Mouse (Mus musculus): ENCODE measurements around the gene Per1. TPM values are rescaled to one million over a fixed set of nuclear protein-coding genes. Genes with fewer than 3 reads are reported as not detected.

Gene Per1
- total RNA-seq (2021) = 10 to 100 TPM; 78.2 to 92.8 TPM

DNA sequence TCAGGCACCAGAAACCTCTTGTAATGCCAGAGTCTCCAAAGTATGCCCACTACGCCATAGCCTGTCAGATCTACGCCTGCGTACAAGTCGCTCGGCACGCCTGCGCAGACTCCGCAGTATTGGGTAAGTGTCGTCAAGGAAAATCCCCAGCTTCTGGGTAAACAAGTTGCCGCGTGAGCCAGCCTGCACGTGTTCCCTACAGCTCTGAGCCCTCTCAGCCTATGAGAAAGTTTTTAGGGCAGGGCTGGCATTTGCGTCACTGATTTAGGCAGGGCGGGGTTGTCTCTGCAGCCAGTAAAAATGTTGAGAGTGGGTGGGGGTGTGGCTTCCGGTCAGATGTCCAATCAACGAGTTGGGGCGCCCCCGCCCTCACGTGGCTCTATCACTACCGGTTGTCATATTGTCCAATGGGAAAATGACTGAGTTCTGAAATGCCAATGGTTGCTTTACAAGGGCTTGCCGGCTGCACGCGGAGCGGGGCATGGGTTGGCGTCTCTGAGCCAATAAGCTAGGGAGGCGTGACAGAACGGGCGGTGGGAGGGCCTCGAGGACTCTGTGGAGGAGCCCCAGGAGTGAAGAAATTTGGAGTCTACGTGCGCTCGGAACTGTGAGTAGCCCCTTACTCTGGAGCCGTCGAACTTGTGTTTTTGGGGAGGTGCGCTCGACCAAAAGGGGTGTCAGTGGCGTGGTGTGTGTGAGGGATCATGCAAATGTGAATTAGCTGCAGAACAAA lies at the start of gene Per1:
Per1 (plus strand) TSS at position 521 of the 733 bp plus-strand sequence.
- peak; percentile 100 for DNase-seq

DNA sequence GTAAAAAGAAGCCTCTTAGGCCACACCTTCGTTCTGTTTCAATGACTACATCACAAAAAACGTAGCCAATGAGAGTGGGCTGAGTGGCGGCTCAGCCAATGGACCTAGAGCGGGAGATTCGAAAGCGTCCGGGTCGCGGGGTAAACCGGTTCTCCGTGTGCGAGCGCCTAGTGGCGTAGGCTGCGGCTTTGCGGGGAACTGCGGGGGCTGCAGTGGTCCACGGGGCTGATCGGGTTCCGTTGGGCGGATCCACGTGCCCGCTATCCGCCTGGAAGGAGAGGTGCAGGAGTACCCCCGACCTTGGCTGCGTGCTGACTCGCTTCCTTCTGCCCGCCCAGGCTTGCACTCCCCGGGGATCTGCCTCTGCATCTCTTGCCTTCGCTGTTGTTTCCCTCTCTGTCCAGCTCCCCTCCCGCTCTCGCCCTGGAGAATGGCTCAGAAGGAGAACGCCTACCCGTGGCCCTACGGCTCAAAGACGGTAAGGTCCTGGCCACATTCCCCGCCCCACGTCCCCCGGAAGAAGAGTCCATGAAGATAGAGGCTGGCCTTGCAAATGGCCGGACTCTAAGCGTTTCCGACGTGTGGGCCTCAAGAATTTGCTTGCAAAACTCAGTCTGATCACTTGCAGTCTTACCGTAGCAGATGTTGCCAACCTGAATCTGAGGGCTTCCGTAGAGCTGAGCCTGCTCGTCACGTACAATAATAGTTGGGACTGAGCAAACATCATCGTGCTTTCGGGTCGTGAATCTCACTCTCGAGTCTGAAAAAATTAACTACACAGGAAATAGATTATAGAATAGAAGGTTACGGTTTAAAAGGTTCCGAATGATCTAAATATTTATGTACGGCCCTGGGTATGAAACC lies 49.3 kb upstream of the Per1 start, which contains the start of gene Aurkb:
Aurkb (plus strand) TSS at position 117 of the 864 bp plus-strand sequence.
- peak; percentile 62 to 65 for DNase-seq

DNA sequence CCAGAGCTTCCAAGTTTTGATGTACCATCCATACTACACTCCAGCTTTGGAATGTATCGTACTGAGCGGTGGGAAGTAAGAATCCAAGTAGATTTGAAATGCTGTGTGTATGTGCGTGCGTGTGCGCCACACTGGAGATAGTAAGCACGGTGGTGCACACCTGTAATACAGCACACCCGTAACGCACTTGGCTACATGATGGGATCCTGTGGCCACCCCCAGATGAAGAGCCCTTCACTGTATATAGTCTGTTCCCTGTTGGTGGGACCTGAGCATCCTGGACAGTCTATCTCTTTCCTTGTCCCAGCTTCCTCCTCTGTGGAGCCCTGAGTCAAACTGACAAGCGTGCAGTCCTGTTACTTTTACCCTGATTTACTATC lies 48.6 kb upstream of the Per1 start:
- no peak for DNase-seq

DNA sequence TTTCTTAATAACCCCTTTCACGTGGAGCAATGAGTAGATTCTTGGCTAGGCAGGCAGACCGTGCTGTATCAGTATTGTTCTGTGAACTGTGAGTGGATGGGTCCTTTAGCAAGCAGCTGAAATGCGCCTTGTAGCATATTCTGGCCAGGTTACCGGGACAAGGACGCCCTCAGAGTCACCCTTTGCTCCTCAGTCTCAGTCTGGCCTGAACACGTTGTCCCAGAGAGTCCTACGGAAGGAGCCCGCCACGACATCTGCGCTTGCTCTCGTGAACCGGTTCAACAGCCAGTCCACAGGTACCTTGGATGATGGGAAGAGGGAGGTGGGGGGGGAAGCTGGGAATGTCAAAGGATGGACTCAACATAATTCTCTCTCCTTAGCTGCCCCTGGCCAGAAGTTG lies 47.4 kb upstream of the Per1 start:
- no peak for DNase-seq

GRCm38 (mm10) chr11:69048151-69048550 lies 46.9 kb upstream of the Per1 start:
- no peak for DNase-seq

DNA sequence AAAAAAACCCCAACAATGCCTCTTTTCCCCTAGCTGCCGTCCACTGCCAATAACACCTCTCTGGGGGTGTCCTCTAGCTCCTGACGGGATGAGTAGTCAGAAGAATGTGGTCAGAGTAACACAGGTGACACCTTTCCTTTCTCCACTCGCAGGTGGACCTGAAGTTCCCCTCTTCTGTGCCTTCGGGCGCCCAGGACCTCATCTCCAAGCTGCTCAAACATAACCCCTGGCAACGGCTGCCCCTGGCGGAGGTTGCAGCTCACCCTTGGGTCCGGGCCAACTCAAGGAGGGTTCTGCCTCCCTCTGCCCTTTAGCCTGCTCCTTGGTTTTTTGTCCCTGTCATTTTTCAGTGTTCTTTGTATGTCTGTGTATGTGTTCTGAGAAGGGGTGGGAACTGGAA lies 44.3 kb upstream of the Per1 start:
- DNase-seq = no peak

DNA sequence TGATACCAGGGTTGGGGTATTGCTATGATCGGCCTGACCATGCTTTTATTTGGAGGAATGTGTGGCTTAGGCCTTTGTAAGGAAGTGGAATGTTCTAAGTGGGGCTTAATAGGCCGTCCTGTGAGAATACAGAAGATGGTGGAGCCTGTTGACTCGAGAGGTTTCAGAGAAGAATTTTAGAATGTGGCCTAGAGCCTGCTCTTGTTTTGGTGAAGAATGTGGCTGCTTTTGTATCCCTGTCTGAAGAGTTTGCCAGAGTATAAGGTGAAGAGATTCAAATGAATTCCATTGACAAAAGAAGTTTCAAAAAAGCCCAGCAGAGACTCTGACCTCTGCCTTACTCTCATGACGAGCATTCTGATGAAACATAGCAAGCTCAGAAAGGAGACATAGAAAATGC lies 43.2 kb upstream of the Per1 start:
- no peak for DNase-seq

- no peak for DNase-seq
Observed at GRCm38 (mm10) chr11:69052824-69053421, 42.1 kb upstream of the Per1 start.

GRCm38 (mm10) chr11:69053848-69054247 lies 41.2 kb upstream of the Per1 start:
- DNase-seq = no peak

DNA sequence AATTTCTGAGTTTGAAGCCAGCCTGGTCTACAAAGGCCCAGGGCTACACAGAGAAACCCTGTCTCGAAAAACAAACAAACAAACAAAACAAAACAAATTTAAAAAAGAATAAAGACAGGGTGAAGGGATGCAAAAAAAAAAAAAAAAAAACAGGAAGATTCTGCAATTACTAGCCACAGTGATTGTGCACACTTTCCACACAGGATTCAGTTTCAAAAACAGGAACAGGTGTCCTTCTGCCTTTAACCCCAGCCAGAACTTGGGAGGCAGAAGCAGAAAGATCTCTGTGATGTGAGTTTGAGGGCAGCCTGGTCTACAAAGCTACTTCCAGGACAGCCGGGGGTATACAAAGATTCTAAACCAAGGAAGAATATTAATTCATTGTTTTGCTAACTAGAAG lies 36.8 kb upstream of the Per1 start:
- no peak for DNase-seq

DNA sequence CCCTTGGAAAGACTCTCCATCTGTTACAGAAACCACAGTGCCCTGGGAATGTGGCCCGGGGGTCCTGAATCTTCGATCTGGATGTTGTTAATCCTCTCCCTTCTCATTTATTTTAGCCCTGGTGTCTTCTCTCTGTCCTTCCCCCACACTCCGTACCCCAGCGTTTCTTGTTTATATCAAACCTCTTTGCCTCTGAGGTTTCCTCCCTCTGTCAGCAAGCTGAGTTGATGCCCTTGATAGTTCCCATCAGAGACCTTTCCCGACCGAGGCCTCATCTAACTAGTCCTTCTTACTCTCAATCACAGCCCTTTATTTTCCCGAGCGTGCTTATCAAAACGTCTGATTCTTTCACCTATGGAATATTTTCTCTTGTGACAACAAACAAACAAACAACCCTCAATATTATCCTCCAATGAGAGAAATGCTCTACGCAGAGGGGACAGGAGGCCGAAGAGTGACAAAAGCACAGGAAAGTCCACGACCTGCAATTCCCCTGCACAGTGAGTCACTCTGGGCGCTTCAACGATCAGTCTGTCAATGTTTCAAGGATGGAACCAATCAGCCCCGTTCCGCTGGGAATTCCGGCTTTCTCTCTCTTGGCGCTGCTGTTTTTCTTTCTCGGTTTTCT lies 36.2 kb upstream of the Per1 start:
- DNase-seq = no peak

DNA sequence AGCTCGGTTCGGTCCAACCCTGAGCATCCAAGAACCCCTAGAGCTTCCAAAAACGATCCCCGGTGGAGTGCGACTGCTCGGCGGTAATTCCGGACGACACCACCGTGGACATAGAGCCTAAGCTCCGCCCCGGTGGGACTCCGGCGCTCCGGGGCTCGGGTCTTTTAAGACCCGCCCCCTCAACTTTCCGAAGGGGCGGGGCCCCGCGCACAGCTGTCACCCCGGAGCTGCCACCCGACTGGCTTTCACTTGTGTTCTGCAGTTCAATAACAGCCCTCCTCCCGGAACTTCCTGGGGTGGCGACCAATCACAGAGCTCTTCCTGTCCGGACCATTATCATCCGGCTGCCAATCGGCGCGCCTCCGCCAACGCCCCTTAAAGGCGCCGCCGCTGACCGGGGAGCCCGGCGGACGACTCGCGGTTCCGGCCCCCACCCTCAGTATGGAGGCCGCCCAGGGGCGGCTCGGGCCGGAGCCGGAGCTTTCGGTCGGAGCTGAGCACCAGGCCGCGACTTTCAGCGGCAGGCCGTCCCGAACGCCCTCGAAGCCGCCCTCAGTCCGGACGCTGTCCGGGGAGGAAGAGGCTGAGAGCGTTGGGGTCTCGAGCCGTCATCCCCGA lies 35.6 kb upstream of the Per1 start, which contains the start of gene Borcs6:
Borcs6 (plus strand) TSS at position 361 of the 618 bp plus-strand sequence.
- DNase-seq = peak; percentile 97

- no peak for DNase-seq
Observed at GRCm38 (mm10) chr11:69059975-69060411, 35.0 kb upstream of the Per1 start.

DNA sequence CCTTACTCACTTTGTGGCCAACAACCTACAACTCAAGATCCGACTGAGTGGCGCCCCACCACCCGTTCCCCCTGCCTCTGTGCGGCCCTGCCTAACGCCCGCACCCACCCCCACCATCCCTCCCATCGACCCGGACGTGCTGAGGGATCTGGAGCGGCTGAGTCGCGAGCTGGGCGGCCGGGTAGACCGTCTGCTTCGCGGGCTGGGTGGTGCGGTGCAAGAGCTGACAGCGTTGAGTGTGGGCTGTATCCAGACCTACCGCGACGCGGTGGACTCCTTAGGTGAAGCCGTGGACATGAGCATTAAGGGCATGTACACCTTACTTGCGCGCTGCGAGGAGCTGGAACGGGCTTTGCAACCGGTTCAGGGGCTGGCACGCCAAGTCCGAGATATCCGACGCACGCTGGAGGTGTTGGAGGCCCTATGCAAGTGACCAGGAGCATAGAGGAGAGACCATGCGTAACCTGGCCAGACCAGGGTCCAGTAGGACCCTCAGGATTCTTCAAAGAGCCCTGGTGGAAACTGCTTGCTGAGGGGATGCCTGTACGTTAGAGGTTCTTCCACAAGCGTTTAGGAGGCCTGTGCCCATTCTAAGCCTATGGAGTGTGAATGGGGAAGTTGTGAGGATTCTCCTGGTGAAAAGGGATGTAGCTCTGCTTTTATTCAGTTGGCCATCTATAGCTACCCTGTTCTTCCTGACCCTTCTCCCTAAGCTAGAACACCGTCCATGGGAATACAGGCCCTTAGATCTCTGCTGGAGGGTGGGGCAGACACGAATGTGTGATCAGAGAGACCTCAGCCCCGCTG lies 34.4 kb upstream of the Per1 start:
- no peak for DNase-seq

DNA sequence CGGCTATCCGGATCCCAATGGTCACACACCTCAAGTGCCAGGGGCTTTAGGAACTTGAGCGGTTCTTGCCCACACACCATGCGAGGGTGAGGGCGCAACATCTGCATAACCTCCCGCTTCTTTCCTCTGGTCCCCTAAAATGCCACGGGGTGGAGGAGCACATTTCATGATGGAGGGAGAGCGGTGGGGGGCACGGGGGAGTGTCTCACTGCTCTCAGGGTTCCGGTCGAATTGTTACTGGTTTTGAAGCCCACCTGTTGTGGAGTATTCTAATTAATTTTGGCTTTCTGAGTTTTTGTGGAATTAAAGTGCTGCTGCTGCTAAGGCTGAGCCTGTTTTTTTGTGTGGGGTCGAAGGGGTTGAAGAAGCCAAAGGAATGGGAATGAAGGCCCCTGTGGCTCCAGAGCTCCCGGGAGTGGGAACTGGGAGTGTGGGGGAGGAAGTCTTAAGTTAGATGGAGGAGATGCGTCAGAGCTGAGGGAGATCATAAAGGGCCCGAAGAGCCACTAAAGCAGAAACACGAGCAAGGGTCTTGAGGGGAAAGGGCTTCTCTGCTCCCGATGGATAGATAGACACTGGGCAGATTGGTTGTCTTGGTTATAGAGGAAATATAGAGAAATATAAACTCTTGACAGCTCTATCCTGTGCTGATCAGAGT lies 33.6 kb upstream of the Per1 start:
- DNase-seq = no peak

DNA sequence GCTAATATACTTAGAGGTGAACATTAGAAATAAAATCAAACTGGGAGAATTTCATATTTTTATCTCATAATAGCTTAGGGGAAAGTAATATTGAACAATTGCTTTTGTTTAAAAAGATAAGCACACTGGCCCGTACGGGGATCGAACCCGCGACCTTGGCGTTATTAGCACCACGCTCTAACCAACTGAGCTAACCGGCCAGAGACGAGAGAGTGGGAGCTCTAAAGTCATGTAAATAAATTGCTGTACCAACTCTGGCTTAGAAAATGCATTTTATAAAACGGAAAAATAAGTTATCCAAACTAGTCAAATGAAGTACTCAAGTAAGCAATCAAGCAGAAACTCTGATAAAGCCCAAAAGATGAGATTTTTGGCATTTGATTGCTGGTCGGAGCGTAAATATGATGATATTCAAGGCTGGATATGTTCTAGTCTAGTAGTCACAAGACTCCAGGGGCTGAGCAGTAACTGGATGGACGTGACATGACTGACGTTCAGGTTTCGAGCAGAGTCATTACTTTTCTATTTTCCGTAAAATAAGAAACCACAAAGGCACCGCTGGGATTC lies 32.7 kb upstream of the Per1 start:
- peak; percentile 75 to 82 for DNase-seq

DNA sequence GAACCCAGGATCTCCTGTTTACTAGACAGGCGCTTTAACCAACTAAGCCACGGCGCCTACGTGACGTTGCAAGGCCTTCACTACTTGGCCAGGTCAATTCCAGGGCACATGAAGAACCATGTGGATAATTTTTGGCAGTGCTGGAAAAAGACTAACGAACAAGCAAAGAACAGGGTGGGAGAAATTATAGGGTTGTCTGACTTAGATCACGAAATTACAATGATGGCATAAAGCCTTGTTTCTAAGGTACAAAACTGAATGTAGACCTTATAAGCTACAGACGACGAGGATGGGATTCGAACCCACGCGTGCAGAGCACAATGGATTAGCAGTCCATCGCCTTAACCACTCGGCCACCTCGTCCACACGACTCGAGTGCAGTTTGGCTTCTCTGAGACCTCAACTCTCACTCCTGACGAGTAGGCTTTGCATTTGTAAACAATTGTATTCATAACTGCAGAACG lies 32.2 kb upstream of the Per1 start:
- peak; percentile 95 to 98 for DNase-seq

DNA sequence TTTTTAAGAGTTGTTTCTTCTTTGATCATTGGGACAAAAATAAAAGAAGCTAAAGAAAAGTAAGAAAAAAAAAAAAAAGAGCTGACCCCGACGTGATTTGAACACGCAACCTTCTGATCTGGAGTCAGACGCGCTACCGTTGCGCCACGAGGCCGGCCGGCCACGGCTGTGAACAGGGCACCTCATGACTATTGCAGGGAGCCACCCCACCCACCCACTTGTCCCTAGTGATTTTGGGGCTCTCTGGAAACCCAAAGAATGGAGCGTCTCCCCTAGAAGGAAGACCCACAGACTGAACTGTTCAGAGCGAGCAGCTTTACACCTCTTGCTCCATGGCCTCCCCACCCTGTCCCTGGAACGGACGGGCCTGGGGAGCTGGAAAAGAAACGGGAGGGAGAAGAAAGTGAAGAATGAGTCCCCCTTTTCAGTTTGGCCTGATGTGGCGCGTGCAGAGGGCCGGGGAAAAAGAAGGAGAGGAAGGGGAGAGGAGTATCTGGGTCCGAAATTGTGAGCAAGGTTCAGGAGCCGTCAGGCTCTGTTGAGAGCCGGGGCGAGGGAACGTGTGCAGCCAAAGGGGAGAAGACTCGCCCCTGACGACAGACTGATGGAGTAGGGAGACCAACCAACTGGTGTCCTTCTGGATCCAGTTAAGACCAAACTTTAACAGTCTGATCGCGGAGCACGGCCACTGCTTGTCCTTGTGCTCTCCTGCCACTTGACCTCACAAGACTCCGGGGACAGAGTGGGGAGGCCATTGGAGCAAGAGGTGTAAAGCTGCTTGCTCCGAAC lies 31.4 kb upstream of the Per1 start:
- peak; percentile 70 to 76 for DNase-seq

Measured in layer of hippocampus, postnatal 36 days (tissue).